Mouse (Mus musculus): Measurements from ENCODE around the gene Lbhd2.

GRCm38 (mm10) chr12:111385883-111386641 is 20.5 kb upstream of the Lbhd2 start:
- TF ChIP-seq POLR2A (IDR thresholded peaks at IDR 0.05; ENCODE audit: borderline replicate concordance, extremely low read depth, insufficient read depth, insufficient read length, poor library complexity, severe bottlenecking) (no peak), CTCF (IDR thresholded peaks at IDR 0.05; ENCODE audit: borderline replicate concordance, extremely low read depth, insufficient read depth, insufficient read length) (no peak)
